Comparison of ENCODE assay signal across 16 mouse cellular contexts in genomic region chr19:44393962-44394422, GRCm38 (mm10). TPM values are rescaled to one million over a fixed set of nuclear protein-coding genes. Genes with fewer than 3 reads are reported as not detected.
DNase-seq lines count a peak whose midpoint lies in the region; ATAC-seq and TF ChIP-seq lines count a peak whose summit lies in the region.
"Had no signal": no experiment of that assay in that cellular context is flagged by ENCODE, and none has a peak within 500 bp of the region (broad histone marks: within the 10 kb centered on the region; RNA-seq: fewer than 3 reads in every experiment).

No protein-coding gene starts in this region.

- H3K4me1 ChIP-seq in liver, postnatal 0 days (ENCODE audit: insufficient read depth): peaks cover 33% of the 10 kb centered on the region
- peaks cover 5% of the 10 kb centered on the region; the same call in 1 of the 2 replicates for H3K4me1 ChIP-seq in hindbrain, embryonic 13.5 days (replicated peaks)

- H3K27me3 ChIP-seq in liver, postnatal 0 days (ENCODE audit: insufficient read depth, low read length): no peaks in the 10 kb centered on the region
- no peaks in the 10 kb centered on the region for H3K27me3 ChIP-seq in hindbrain, embryonic 13.5 days
- H3K27me3 ChIP-seq: embryonic facial prominence, embryonic 15.5 days; forebrain, embryonic 15.5 days; midbrain, embryonic 13.5 days had no signal

- no peak for TF ChIP-seq EP300 in liver, postnatal 0 days (IDR thresholded peaks at IDR 0.05; ENCODE audit: low read depth)

- DNase-seq in frontal cortex, postnatal 10 days (ENCODE audit: low spot score in 2 of 2): no peak
- peak; percentile 45 to 49 for DNase-seq in B cell, adult 2 months
- DNase-seq in liver, postnatal 0 days: no peak
- DNase-seq in kidney, postnatal 10 days: no peak
- DNase-seq in cerebellum, postnatal 25 days: no peak
- DNase-seq: cerebellum, postnatal 14 days; kidney, adult 18-20 months; lung, adult 2 months; retina, postnatal 1 day had no signal

- no peak overlapping the region for H3K4me3 ChIP-seq in liver, postnatal 0 days (ENCODE audit: low read depth, low read length)
- no peak overlapping the region for H3K4me3 ChIP-seq in hindbrain, embryonic 13.5 days
- H3K4me3 ChIP-seq: embryonic facial prominence, embryonic 15.5 days; forebrain, embryonic 15.5 days; midbrain, embryonic 13.5 days had no signal

- H3K9ac ChIP-seq in liver, postnatal 0 days (replicated peaks): no peak overlapping the region
- no peak overlapping the region for H3K9ac ChIP-seq in hindbrain, embryonic 13.5 days
- H3K9ac ChIP-seq: embryonic facial prominence, embryonic 15.5 days; forebrain, embryonic 15.5 days; hindbrain, embryonic 14.5 days; midbrain, embryonic 13.5 days had no signal

- H3K9me3 ChIP-seq in liver, postnatal 0 days (ENCODE audit: low read length): no peaks in the 10 kb centered on the region
- H3K9me3 ChIP-seq in hindbrain, embryonic 13.5 days: no peaks in the 10 kb centered on the region
- H3K9me3 ChIP-seq: embryonic facial prominence, embryonic 15.5 days; forebrain, embryonic 15.5 days; midbrain, embryonic 13.5 days had no signal

- ATAC-seq in frontal cortex, adult (ENCODE audit: low TSS enrichment): peak; percentile 67
- 0 out of 2 replicates have a peak, but pooled peaks have one; percentile 31 for ATAC-seq in erythroblast, adult 5-6 weeks (replicated peaks; ENCODE audit: low FRiP score, poor library complexity, severe bottlenecking)
- ATAC-seq in liver, postnatal 0 days: peak; percentile 34; the same call in 1 of the 2 replicates
- no peak for ATAC-seq in hindbrain, embryonic 13.5 days (ENCODE audit: low FRiP score)
- ATAC-seq: forebrain, embryonic 15.5 days; midbrain, embryonic 13.5 days had no signal

- peaks cover 11% of the 10 kb centered on the region for H3K36me3 ChIP-seq in liver, postnatal 0 days (replicated peaks; ENCODE audit: insufficient read depth, low read length)
- peaks cover 27% of the 10 kb centered on the region for H3K36me3 ChIP-seq in hindbrain, embryonic 13.5 days
- H3K36me3 ChIP-seq: embryonic facial prominence, embryonic 15.5 days had no signal

- no peak for TF ChIP-seq CTCF in liver, postnatal 0 days (IDR thresholded peaks at IDR 0.05; ENCODE audit: low read depth)

- H3K27ac ChIP-seq in liver, postnatal 0 days (ENCODE audit: low read depth): peak overlapping the region; percentile 45
- H3K27ac ChIP-seq in hindbrain, embryonic 13.5 days: no peak overlapping the region
- H3K27ac ChIP-seq: embryonic facial prominence, embryonic 15.5 days; forebrain, embryonic 15.5 days; hindbrain, embryonic 14.5 days; midbrain, embryonic 13.5 days had no signal

- no peak overlapping the region for H3K4me2 ChIP-seq in liver, postnatal 0 days (ENCODE audit: low read depth, low read length)
- no peak overlapping the region for H3K4me2 ChIP-seq in hindbrain, embryonic 13.5 days
- H3K4me2 ChIP-seq: embryonic facial prominence, embryonic 15.5 days; forebrain, embryonic 15.5 days; hindbrain, embryonic 14.5 days; midbrain, embryonic 13.5 days had no signal

- 45% methylated on average over 5 of the region's 5 CpGs for WGBS in liver, postnatal 0 days (ENCODE audit: insufficient replicate concordance)
- WGBS in hindbrain, embryonic 13.5 days: 85% methylated on average over 5 of the region's 5 CpGs

RNA-seq across cellular contexts. Expression of gene Scd1, which starts 13.7 kb away (rescaled TPM):
- 10.0 and 11.3 TPM in 2 replicates for total RNA-seq in erythroblast, adult 5-6 weeks (2015; ENCODE audit: low replicate concordance)
- total RNA-seq in erythroblast, adult 5-6 weeks (2017; ENCODE audit: low replicate concordance): 9.5 and 11.2 TPM in 2 replicates
- polyA plus RNA-seq in liver, postnatal 0 days (2015; fragmentation: Nextera tagmentation; extraction: Ambion mirVana): 2.3 and 2.8 TPM in 2 replicates
- polyA plus RNA-seq in hindbrain, embryonic 13.5 days (2015; fragmentation: Nextera tagmentation; extraction: Ambion mirVana): 4.2 and 4.4 TPM in 2 replicates

Comparison
In these comparisons a context has a peak if more than half of its experiments do, and no peak if none do; other contexts are left out.
1. DNase-seq: peak in B cell, adult 2 months (2 of 2); none in frontal cortex, postnatal 10 days (0 of 2), liver, postnatal 0 days (single experiment), kidney, postnatal 10 days (single experiment) and cerebellum, postnatal 25 days (0 of 2).